Comparison of ENCODE assay signal across 42 mouse cellular contexts in genomic region chr16:30297450-30297849, GRCm38 (mm10). TPM values are rescaled to one million over a fixed set of nuclear protein-coding genes. Genes with fewer than 3 reads are reported as not detected.
"Had no signal": no experiment of that assay in that cellular context is flagged by ENCODE, and none has a peak within 500 bp of the region (broad histone marks: within the 10 kb centered on the region; RNA-seq: fewer than 3 reads in every experiment).

No protein-coding gene starts in this region.

- H3K4me1 ChIP-seq: limb, embryonic 12.5 days; limb, embryonic 13.5 days; limb, embryonic 15.5 days; liver, embryonic 12.5 days; liver, embryonic 13.5 days; liver, embryonic 15.5 days; lung, embryonic 15.5 days; midbrain, embryonic 10.5 days; midbrain, embryonic 12.5 days; midbrain, embryonic 13.5 days; midbrain, embryonic 15.5 days had no signal

- H3K9me3 ChIP-seq: limb, embryonic 12.5 days; limb, embryonic 13.5 days; limb, embryonic 15.5 days; liver, embryonic 12.5 days; liver, embryonic 13.5 days; liver, embryonic 15.5 days; lung, embryonic 15.5 days; megakaryocyte, embryonic 14.5 days; midbrain, embryonic 10.5 days; midbrain, embryonic 12.5 days; midbrain, embryonic 13.5 days; midbrain, embryonic 15.5 days had no signal

- H3K4me3 ChIP-seq: limb, embryonic 12.5 days; limb, embryonic 13.5 days; limb, embryonic 15.5 days; liver, embryonic 12.5 days; liver, embryonic 13.5 days; liver, embryonic 15.5 days; lung, embryonic 15.5 days; megakaryocyte, embryonic 14.5 days; midbrain, embryonic 10.5 days; midbrain, embryonic 12.5 days; midbrain, embryonic 13.5 days; midbrain, embryonic 15.5 days; myocyte had no signal

- DNase-seq: left cerebral cortex, postnatal 4 days; liver; liver, embryonic 13.5 days; liver, postnatal 0 days; lung, adult 18-20 months; lung, adult 2 months; lung, embryonic 14.5 days; lung, postnatal 10 days; lung, postnatal 14 days; lung, postnatal 36 days; midbrain, embryonic 14.5 days had no signal

- H3K9ac ChIP-seq: limb, embryonic 12.5 days; limb, embryonic 13.5 days; limb, embryonic 15.5 days; liver, embryonic 12.5 days; liver, embryonic 13.5 days; liver, embryonic 14.5 days; liver, embryonic 15.5 days; liver, postnatal 0 days; lung, embryonic 14.5 days; lung, embryonic 15.5 days; midbrain, embryonic 12.5 days; midbrain, embryonic 13.5 days; midbrain, embryonic 15.5 days had no signal

- H3K27ac ChIP-seq: limb, embryonic 12.5 days; limb, embryonic 13.5 days; limb, embryonic 15.5 days; liver, embryonic 12.5 days; liver, embryonic 13.5 days; liver, embryonic 14.5 days; liver, embryonic 15.5 days; lung, embryonic 15.5 days; macrophage; midbrain, embryonic 10.5 days; midbrain, embryonic 12.5 days; midbrain, embryonic 13.5 days; midbrain, embryonic 15.5 days had no signal

- H3K36me3 ChIP-seq: limb, embryonic 12.5 days; limb, embryonic 13.5 days; limb, embryonic 15.5 days; liver, embryonic 12.5 days; liver, embryonic 13.5 days; liver, embryonic 15.5 days; lung, embryonic 15.5 days; midbrain, embryonic 10.5 days; midbrain, embryonic 12.5 days; midbrain, embryonic 13.5 days; midbrain, embryonic 15.5 days had no signal

- H3K27me3 ChIP-seq: limb, embryonic 15.5 days; midbrain, embryonic 15.5 days had no signal

RNA-seq across cellular contexts. Expression of gene Lrrc15, which starts 14.4 kb away (rescaled TPM):
- total RNA-seq: left cerebral cortex, adult 8-10 months; left cerebral cortex, postnatal 10 days; left cerebral cortex, postnatal 25 days; left cerebral cortex, postnatal 36 days; liver, adult 2 months; megakaryocyte progenitor cell, adult 5-6 weeks; megakaryocyte, adult 5-6 weeks; megakaryocyte-erythroid progenitor cell, adult 5-6 weeks; monocyte, adult 5-6 weeks had no signal
- polyA plus RNA-seq: liver, adult 2 months; liver, embryonic 13.5 days; macrophage had no signal

RNA-seq across cellular contexts. Expression of gene Cpn2, which starts 30.2 kb away (rescaled TPM):
- total RNA-seq: left cerebral cortex, adult 8-10 months; left cerebral cortex, postnatal 10 days; left cerebral cortex, postnatal 14 days; left cerebral cortex, postnatal 25 days; left cerebral cortex, postnatal 36 days; left cerebral cortex, postnatal 4 days; megakaryocyte progenitor cell, adult 5-6 weeks; megakaryocyte, adult 5-6 weeks; megakaryocyte-erythroid progenitor cell, adult 5-6 weeks; midbrain, postnatal 0 days; monocyte, adult 5-6 weeks had no signal
- polyA plus RNA-seq: limb, embryonic 11.5 days; limb, embryonic 12.5 days; limb, embryonic 13.5 days; limb, embryonic 14.5 days; limb, embryonic 15.5 days; lung, embryonic 14.5 days; lung, embryonic 15.5 days; lung, embryonic 16.5 days; macrophage; midbrain, embryonic 10.5 days; midbrain, embryonic 11.5 days; midbrain, embryonic 12.5 days; midbrain, embryonic 13.5 days; midbrain, embryonic 14.5 days; midbrain, embryonic 15.5 days; midbrain, embryonic 16.5 days; midbrain, postnatal 0 days; myocyte; neural tube, embryonic 11.5 days had no signal
